Mouse (Mus musculus): ENCODE results near the gene Myo19. TPM values are rescaled to one million over a fixed set of nuclear protein-coding genes. Genes with fewer than 3 reads are reported as not detected.
"Not testable (repeated sequence)": the region's sequence is repeated elsewhere in the genome, so short reads cannot be mapped to it uniquely, and the experiment has no call there.

Myo19 gene
- 10 to 100 TPM in 1 of 2 experiments, 1 to 10 TPM in 1; 9.3 to 15.4 TPM for total RNA-seq (2021)

- DNase-seq (ENCODE audit: low spot score in 2 of 2), result peak; percentile 81 to 87
- intact Hi-C loops (cut with DNase I), result loop anchor here (2.0 kb wide), 1 partner anchor 37 kb away; the partner anchor contains the start of gene Znhit3
Observed at GRCm38 (mm10) chr11:84879772-84880464, at the start of gene Myo19, which contains the start of gene Pigw. Myo19 (plus strand) TSS chr11:84880148. Pigw (minus strand) TSS chr11:84880285.

- intact Hi-C loops (cut with DNase I), result no loop called here
- no peak for DNase-seq (ENCODE audit: low spot score in 2 of 2)
Observed at GRCm38 (mm10) chr11:84839330-84839729, 40.6 kb upstream of the Myo19 start.

GRCm38 (mm10) chr11:84846741-84847474 is 33.0 kb upstream of the Myo19 start:
- intact Hi-C loops (cut with DNase I), result no loop called here
- DNase-seq (ENCODE audit: low spot score in 2 of 2), result no peak

- intact Hi-C loops (cut with DNase I), result no loop called here
- DNase-seq (ENCODE audit: low spot score in 2 of 2), result no peak
Observed at GRCm38 (mm10) chr11:84847475-84848090, 32.4 kb upstream of the Myo19 start.

GRCm38 (mm10) chr11:84855285-84855684 is 24.7 kb upstream of the Myo19 start:
- DNase-seq (ENCODE audit: low spot score in 2 of 2), result no peak
- intact Hi-C loops (cut with DNase I), result no loop called here

- intact Hi-C loops (cut with DNase I), result loop anchor here (5.0 kb wide), 1 partner anchor 33 kb away; no protein-coding TSS in a partner anchor
- no peak for DNase-seq (ENCODE audit: low spot score in 2 of 2)
Observed at GRCm38 (mm10) chr11:84865268-84865667, 14.7 kb upstream of the Myo19 start.

- intact Hi-C loops (cut with DNase I), result loop anchor here (5.0 kb wide), 1 partner anchor 35 kb away; no protein-coding TSS in a partner anchor
- DNase-seq (ENCODE audit: low spot score in 2 of 2), result no peak
Observed at GRCm38 (mm10) chr11:84867586-84867985, 12.4 kb upstream of the Myo19 start.

GRCm38 (mm10) chr11:84868786-84869259 is 11.1 kb upstream of the Myo19 start:
- no peak for DNase-seq (ENCODE audit: low spot score in 2 of 2)
- intact Hi-C loops (cut with DNase I), result loop anchor here (5.0 kb wide), 1 partner anchor 37 kb away; no protein-coding TSS in a partner anchor

GRCm38 (mm10) chr11:84869537-84870232 is 10.3 kb upstream of the Myo19 start:
- peak; percentile 91 to 93 for DNase-seq (ENCODE audit: low spot score in 2 of 2)
- intact Hi-C loops (cut with DNase I), result loop anchor here (5.0 kb wide), 2 partner anchors 37 to 273 kb away; partner anchors contain the start of gene Usp32

- peak; percentile 89 to 92 for DNase-seq (ENCODE audit: low spot score in 2 of 2)
- intact Hi-C loops (cut with DNase I), result loop anchor here (5.0 kb wide), 1 partner anchor 272 kb away; the partner anchor contains the start of gene Usp32
Observed at GRCm38 (mm10) chr11:84870337-84871043, 9.5 kb upstream of the Myo19 start, which contains the start of gene Ggnbp2. Ggnbp2 (minus strand) TSS chr11:84870817.

- intact Hi-C loops (cut with DNase I), result loop anchor here (5.0 kb wide), 1 partner anchor 271 kb away; the partner anchor contains the start of gene Usp32
- DNase-seq (ENCODE audit: low spot score in 2 of 2), result no peak
Observed at GRCm38 (mm10) chr11:84871046-84871445, 8.9 kb upstream of the Myo19 start.

GRCm38 (mm10) chr11:84871548-84872069 is 8.3 kb upstream of the Myo19 start:
- DNase-seq (ENCODE audit: low spot score in 2 of 2), result no peak
- intact Hi-C loops (cut with DNase I), result loop anchor here (5.0 kb wide), 1 partner anchor 271 kb away; the partner anchor contains the start of gene Usp32

GRCm38 (mm10) chr11:84873042-84873833 is 6.7 kb upstream of the Myo19 start:
- intact Hi-C loops (cut with DNase I), result loop anchor here (5.0 kb wide), 1 partner anchor 269 kb away; the partner anchor contains the start of gene Usp32
- DNase-seq (ENCODE audit: low spot score in 2 of 2), result no peak

- intact Hi-C loops (cut with DNase I); DNase-seq (ENCODE audit: low spot score in 2 of 2): not testable (repeated sequence)
Observed at GRCm38 (mm10) chr11:84876020-84876419, 3.9 kb upstream of the Myo19 start.

- intact Hi-C loops (cut with DNase I), result no loop called here
- DNase-seq (ENCODE audit: low spot score in 2 of 2), result no peak
Observed at GRCm38 (mm10) chr11:84879007-84879771, 759 bp upstream of the Myo19 start.

- DNase-seq (ENCODE audit: low spot score in 2 of 2), result peak in 1 of 2 experiments; percentile 29
- intact Hi-C loops (cut with DNase I), result loop anchor here (2.0 kb wide), 1 partner anchor 36 kb away; the partner anchor contains the start of gene Znhit3
Observed at GRCm38 (mm10) chr11:84880465-84880961, 565 bp downstream of the Myo19 start.
